Mouse (Mus musculus): ENCODE data around the gene Klhl2. TPM values are rescaled to one million over a fixed set of nuclear protein-coding genes. Genes with fewer than 3 reads are reported as not detected.

Gene Klhl2
- polyA plus RNA-seq (2014; fragmentation: Nextera tagmentation; extraction: Ambion mirVana), result 20.0 and 20.2 TPM in 2 replicates

DNA sequence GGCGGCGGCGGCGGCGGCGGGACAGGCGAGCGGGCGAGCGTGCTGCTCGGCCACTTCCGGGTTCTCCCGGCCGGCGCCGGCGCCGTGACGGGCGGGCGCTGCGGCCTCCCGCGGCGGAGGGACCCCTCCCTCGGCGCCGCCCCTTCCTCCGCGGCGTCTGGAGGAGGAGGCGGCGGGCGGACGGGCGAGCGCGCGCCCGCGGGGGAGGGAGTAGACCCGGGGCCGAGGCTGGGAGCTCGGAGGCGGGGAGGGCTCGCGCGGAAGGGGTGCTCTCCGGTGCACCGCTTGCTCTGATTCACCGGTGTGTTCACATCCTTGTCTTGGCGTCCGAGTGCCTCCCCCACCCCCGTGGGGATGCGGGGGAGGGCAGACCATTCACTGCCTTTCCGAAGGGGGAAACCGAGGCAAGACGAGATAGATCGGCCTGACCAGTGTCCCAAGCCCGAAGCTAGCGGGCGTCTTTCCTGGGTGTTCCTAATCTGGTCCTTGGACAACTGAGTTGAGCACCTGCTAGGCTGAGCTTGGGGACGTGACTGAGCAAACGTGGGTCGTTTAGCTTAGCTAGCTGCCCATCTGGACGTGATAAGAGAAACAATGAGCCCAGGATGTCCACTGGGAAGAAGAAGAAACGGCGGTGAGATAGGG lies at the start of gene Klhl2:
Gene Klhl2, minus strand, starts transcription at position 121 of the 645 bp plus-strand sequence.
- Histone ChIP-seq H3K36me3 (ENCODE audit: control insufficient read depth, insufficient read depth, low read length) (no peaks in the 10 kb centered on the region), H3K4me3 (ENCODE audit: low read depth, low read length) (peak within 1 kb of the TSS; percentile 93), H3K9ac (ENCODE audit: low read length) (peak within 1 kb of the TSS; percentile 91), H3K9me3 (ENCODE audit: control insufficient read depth, low read length) (no peaks in the 10 kb centered on the region), H3K27ac (ENCODE audit: low read depth, low read length) (peak within 1 kb of the TSS; percentile 86), H3K27me3 (ENCODE audit: control insufficient read depth, insufficient read depth, low read length) (no peaks in the 10 kb centered on the region), H3K4me2 (ENCODE audit: low read depth) (peak within 1 kb of the TSS; percentile 61), H3K4me1 (ENCODE audit: control insufficient read depth, insufficient read depth, low read length) (peaks cover 10% of the 10 kb centered on the region; the same call in 1 of the 2 replicates)
- ATAC-seq (ENCODE audit: insufficient read depth, low FRiP score, low TSS enrichment), result peak; percentile 92
- WGBS, result under 1% methylated on average over 22 of the region's 68 CpGs
- peak; percentile 86 for DNase-seq (ENCODE audit: low spot score)

DNA sequence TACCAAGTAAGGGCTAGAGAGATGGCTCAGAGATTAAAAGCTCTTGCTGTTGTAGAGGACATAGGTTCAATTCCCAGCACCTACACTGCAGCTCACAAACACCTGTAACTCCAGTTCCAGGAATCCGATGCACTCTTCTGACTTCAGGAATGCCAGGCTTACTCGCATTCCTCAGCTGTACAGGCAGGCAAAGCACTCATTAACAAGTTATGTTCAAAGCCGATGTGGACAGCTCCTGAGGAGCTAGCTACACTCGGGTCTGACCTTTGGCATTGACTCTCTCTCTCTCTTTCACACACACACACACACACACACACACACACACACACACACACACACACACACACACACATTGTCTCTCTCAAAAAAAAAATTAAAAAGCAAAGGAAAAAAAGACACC lies 48.9 kb upstream of the Klhl2 start:
- no peak overlapping the region for H3K27ac ChIP-seq (ENCODE audit: low read depth, low read length)
- H3K36me3 ChIP-seq (ENCODE audit: control insufficient read depth, insufficient read depth, low read length), result no peaks in the 10 kb centered on the region
- no peak overlapping the region for H3K9ac ChIP-seq (ENCODE audit: low read length)
- no peaks in the 10 kb centered on the region for H3K9me3 ChIP-seq (ENCODE audit: control insufficient read depth, low read length)
- 58% methylated on average over 4 of the region's 4 CpGs for WGBS
- ATAC-seq (ENCODE audit: insufficient read depth, low FRiP score, low TSS enrichment), result no peak
- H3K4me3 ChIP-seq (ENCODE audit: low read depth, low read length), result no peak overlapping the region
- no peaks in the 10 kb centered on the region for H3K4me1 ChIP-seq (ENCODE audit: control insufficient read depth, insufficient read depth, low read length)
- DNase-seq (ENCODE audit: low spot score), result no peak
- no peak overlapping the region for H3K4me2 ChIP-seq (ENCODE audit: low read depth)
- H3K27me3 ChIP-seq (ENCODE audit: control insufficient read depth, insufficient read depth, low read length), result no peaks in the 10 kb centered on the region

DNA sequence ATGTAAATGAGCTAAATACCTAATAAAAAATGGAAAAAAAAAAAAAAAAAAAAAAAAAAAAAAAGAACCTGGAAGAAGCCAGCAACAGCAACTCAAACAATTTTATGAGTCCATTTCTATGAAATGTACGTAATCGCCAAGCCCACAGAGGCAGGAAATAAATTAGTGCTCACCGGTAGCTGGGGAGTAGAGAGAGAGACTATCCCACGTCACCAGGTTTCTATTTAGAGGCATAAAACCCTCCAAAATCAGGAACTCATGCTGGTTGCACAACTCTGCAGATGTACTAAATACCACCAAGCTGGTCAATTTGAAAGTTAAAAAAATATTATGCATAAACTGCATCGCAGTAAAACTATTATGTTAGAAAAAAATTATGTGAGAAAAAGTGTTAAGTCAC lies 46.9 kb upstream of the Klhl2 start:
- Histone ChIP-seq H3K9ac (ENCODE audit: low read length) (no peak overlapping the region), H3K4me2 (ENCODE audit: low read depth) (no peak overlapping the region), H3K4me1 (ENCODE audit: control insufficient read depth, insufficient read depth, low read length) (no peaks in the 10 kb centered on the region), H3K4me3 (ENCODE audit: low read depth, low read length) (no peak overlapping the region), H3K9me3 (ENCODE audit: control insufficient read depth, low read length) (no peaks in the 10 kb centered on the region), H3K27me3 (ENCODE audit: control insufficient read depth, insufficient read depth, low read length) (no peaks in the 10 kb centered on the region), H3K36me3 (ENCODE audit: control insufficient read depth, insufficient read depth, low read length) (no peaks in the 10 kb centered on the region), H3K27ac (ENCODE audit: low read depth, low read length) (no peak overlapping the region)
- DNase-seq (ENCODE audit: low spot score) (no peak), ATAC-seq (ENCODE audit: insufficient read depth, low FRiP score, low TSS enrichment) (no peak)
- 93% methylated on average over 5 of the region's 5 CpGs for WGBS

DNA sequence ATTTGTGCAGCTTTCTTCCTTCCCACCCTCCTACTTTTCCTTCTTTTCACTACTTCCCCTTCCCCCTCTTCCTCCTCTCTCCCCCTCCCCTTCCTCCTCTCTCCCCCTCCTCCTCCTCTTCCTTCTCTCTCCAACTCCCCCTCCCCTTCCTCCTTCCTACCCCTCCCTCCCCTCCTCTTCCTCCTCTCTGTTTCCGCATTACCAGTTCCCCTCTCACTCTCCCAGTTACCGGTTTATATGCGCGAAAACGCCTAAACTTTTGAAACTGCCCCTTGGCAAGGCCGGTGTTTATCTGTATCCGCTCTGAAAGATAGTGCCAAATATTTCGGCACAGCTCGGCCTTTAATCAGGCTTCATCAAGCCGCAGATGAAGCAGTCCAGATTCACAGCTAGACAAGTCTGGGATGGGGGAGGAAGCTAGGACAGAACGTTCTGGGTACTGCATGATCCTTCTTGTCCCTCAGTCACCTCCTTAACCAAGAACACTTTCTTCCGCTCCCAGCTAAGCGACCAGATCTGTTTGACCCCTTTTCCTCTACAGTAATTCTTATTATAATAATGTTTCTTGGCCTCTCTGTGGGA lies 30.9 kb upstream of the Klhl2 start:
- Histone ChIP-seq H3K36me3 (ENCODE audit: control insufficient read depth, insufficient read depth, low read length) (no peaks in the 10 kb centered on the region), H3K4me3 (ENCODE audit: low read depth, low read length) (no peak overlapping the region), H3K9me3 (ENCODE audit: control insufficient read depth, low read length) (no peaks in the 10 kb centered on the region), H3K27ac (ENCODE audit: low read depth, low read length) (no peak overlapping the region), H3K4me2 (ENCODE audit: low read depth) (no peak overlapping the region), H3K4me1 (ENCODE audit: control insufficient read depth, insufficient read depth, low read length) (no peaks in the 10 kb centered on the region), H3K9ac (ENCODE audit: low read length) (no peak overlapping the region), H3K27me3 (ENCODE audit: control insufficient read depth, insufficient read depth, low read length) (no peaks in the 10 kb centered on the region)
- 61% methylated on average over 13 of the region's 13 CpGs for WGBS
- ATAC-seq (ENCODE audit: insufficient read depth, low FRiP score, low TSS enrichment), result no peak
- no peak for DNase-seq (ENCODE audit: low spot score)

DNA sequence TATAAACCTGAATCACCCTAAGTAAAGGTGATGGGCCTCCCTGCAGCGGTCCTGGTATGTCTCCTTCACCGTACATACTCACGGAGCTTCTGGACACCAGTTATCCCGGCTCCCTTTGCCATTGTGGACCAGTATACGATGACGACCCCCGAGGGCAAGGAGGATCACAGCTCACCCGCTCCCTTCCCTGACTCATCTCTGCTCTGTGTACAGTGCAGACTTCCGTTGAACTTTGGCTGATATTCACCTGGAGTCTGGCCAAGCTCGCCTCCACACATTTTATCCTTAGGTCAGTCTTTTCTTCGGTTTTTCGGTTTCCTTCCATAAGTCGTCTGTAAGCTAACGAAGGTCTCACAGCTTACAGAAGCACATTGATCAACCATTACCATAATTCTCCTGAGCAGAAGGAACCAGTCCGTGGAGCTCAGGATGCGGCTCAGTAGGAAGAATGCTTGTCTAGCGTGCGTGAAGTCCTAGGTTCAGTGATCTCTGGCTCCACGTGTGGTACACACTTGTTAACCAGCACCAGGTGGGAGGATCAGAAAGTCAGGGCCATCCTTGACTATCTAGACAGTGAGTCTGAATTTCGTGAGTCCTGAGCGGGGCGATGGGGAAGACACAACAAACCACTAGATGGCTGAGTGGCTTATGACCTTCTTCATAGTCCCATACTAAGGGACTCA lies 28.0 kb upstream of the Klhl2 start:
- no peaks in the 10 kb centered on the region for H3K27me3 ChIP-seq (ENCODE audit: control insufficient read depth, insufficient read depth, low read length)
- ATAC-seq (ENCODE audit: insufficient read depth, low FRiP score, low TSS enrichment), result no peak
- no peak overlapping the region for H3K27ac ChIP-seq (ENCODE audit: low read depth, low read length)
- 93% methylated on average over 22 of the region's 22 CpGs for WGBS
- H3K4me3 ChIP-seq (ENCODE audit: low read depth, low read length), result no peak overlapping the region
- H3K36me3 ChIP-seq (ENCODE audit: control insufficient read depth, insufficient read depth, low read length), result no peaks in the 10 kb centered on the region
- no peaks in the 10 kb centered on the region for H3K9me3 ChIP-seq (ENCODE audit: control insufficient read depth, low read length)
- DNase-seq (ENCODE audit: low spot score), result no peak
- no peak overlapping the region for H3K4me2 ChIP-seq (ENCODE audit: low read depth)
- H3K9ac ChIP-seq (ENCODE audit: low read length), result no peak overlapping the region
- H3K4me1 ChIP-seq (ENCODE audit: control insufficient read depth, insufficient read depth, low read length), result no peaks in the 10 kb centered on the region

DNA sequence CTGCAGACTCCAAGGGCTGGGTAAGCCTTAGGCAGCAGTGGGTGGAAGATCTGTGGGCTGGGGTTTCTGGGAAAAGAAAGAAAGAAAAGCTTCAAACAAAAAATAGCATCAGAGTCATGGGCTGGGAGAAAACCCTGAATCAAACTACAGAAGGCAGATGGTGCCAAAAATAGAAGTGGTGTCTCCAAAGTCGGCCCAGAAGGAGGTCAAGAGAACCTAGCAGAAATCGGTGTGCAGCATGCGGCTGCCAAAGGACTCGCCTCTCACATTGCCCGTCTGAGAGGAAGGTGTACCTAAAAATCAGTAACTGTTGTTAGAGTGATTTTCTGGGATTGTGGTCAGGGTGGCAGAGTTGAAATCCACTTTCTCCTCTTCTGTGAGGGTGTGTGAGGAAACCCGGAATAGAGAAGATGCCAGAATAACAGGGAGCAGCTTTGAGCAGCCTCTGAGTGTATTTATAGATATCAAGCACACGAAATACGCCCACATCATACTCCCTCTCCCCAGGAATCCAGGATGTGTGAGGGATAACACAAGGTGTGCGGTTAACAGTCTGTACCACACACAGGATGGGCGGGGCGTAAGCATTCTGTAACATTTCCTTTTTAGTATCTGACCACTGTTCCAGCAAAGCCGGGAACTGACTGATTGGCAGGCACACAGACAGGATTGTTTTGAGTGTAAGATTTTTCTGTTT lies 21.8 kb upstream of the Klhl2 start:
- H3K36me3 ChIP-seq (ENCODE audit: control insufficient read depth, insufficient read depth, low read length), result no peaks in the 10 kb centered on the region
- no peak overlapping the region for H3K4me2 ChIP-seq (ENCODE audit: low read depth)
- no peak for ATAC-seq (ENCODE audit: insufficient read depth, low FRiP score, low TSS enrichment)
- H3K9ac ChIP-seq (ENCODE audit: low read length), result no peak overlapping the region
- H3K9me3 ChIP-seq (ENCODE audit: control insufficient read depth, low read length), result no peaks in the 10 kb centered on the region
- no peaks in the 10 kb centered on the region for H3K27me3 ChIP-seq (ENCODE audit: control insufficient read depth, insufficient read depth, low read length)
- no peak overlapping the region for H3K27ac ChIP-seq (ENCODE audit: low read depth, low read length)
- 90% methylated on average over 12 of the region's 12 CpGs for WGBS
- H3K4me3 ChIP-seq (ENCODE audit: low read depth, low read length), result no peak overlapping the region
- DNase-seq (ENCODE audit: low spot score), result no peak
- no peaks in the 10 kb centered on the region for H3K4me1 ChIP-seq (ENCODE audit: control insufficient read depth, insufficient read depth, low read length)

DNA sequence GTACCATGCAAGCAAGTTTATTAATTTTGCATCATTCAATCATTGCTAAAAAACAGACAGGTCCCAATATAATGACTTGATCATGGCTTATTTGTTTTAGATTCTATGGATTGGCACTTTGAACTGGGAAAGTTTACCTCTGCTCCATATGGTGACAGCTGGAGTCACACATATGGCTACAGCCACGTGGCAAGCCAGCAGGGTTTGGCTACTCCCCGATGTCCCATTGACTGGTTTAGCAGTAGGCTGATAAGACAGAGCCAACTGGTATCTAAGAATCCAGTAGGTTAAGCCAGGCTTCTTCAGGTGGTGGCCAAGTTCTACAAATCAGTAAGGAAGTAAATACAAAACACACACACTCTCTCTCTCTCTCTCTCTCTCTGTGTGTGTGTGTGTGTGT lies 20.4 kb upstream of the Klhl2 start:
- H3K9me3 ChIP-seq (ENCODE audit: control insufficient read depth, low read length), result no peaks in the 10 kb centered on the region
- no peak overlapping the region for H3K4me3 ChIP-seq (ENCODE audit: low read depth, low read length)
- no peaks in the 10 kb centered on the region for H3K27me3 ChIP-seq (ENCODE audit: control insufficient read depth, insufficient read depth, low read length)
- H3K4me2 ChIP-seq (ENCODE audit: low read depth), result no peak overlapping the region
- no peaks in the 10 kb centered on the region for H3K4me1 ChIP-seq (ENCODE audit: control insufficient read depth, insufficient read depth, low read length)
- H3K27ac ChIP-seq (ENCODE audit: low read depth, low read length), result no peak overlapping the region
- WGBS, result 62% methylated on average over 2 of the region's 2 CpGs
- H3K36me3 ChIP-seq (ENCODE audit: control insufficient read depth, insufficient read depth, low read length), result no peaks in the 10 kb centered on the region
- no peak for DNase-seq (ENCODE audit: low spot score)
- no peak overlapping the region for H3K9ac ChIP-seq (ENCODE audit: low read length)
- no peak for ATAC-seq (ENCODE audit: insufficient read depth, low FRiP score, low TSS enrichment)

DNA sequence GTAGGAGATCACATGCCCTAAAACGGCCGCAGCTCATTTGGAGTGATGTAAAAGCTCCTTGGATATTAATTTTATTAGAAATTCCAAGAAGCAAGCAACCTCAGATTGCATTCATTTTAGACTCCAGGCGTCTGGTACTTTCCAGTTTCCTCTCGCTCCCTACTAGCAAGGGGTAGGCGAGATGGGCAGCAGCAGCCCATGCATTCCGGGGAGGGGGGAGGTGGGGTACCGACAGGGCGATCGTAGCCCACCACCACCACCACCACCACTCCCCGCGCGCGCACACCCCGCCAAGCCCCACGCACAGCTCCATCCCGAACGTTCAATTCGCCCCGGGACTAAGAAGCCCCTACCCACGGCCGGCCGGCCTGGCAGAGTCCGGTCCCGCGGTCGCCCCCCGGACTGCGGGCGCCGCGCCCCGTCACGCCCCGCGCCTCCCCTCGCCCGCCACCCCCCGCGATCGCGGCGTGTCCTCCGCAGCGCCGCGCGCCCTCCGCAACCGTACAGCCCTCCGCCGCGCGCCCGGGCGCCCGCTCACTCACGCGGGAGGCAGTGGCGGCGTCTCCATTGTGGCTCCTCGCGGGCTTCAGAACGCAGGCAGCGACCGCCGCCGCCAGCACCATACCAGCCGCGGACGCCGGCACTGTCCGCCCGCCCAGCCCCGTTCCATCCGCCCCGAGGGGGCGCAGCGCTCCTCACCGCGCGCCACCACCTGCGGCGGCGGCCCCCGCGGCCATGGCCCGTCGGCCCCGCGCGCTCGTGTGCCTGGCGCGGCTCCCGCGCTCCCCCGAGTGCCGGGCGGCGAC lies 523 bp downstream of the Klhl2 start:
- H3K9ac ChIP-seq (ENCODE audit: low read length), result peak overlapping the region; percentile 91
- WGBS, result under 1% methylated on average over 38 of the region's 100 CpGs
- no peaks in the 10 kb centered on the region for H3K27me3 ChIP-seq (ENCODE audit: control insufficient read depth, insufficient read depth, low read length)
- ATAC-seq (ENCODE audit: insufficient read depth, low FRiP score, low TSS enrichment) (peak; percentile 86), DNase-seq (ENCODE audit: low spot score) (peak; percentile 50)
- no peaks in the 10 kb centered on the region for H3K36me3 ChIP-seq (ENCODE audit: control insufficient read depth, insufficient read depth, low read length)
- peaks cover 10% of the 10 kb centered on the region; the same call in 1 of the 2 replicates for H3K4me1 ChIP-seq (ENCODE audit: control insufficient read depth, insufficient read depth, low read length)
- H3K4me3 ChIP-seq (ENCODE audit: low read depth, low read length), result peak overlapping the region; percentile 93
- peak overlapping the region; percentile 86 for H3K27ac ChIP-seq (ENCODE audit: low read depth, low read length)
- H3K9me3 ChIP-seq (ENCODE audit: control insufficient read depth, low read length), result no peaks in the 10 kb centered on the region
- peak overlapping the region; percentile 61 for H3K4me2 ChIP-seq (ENCODE audit: low read depth)

All from neural tube, embryonic 11.5 days (tissue).